Mouse (Mus musculus) midbrain, embryonic 10.5 days (tissue): ENCODE measurements around the gene Epb41l1. TPM values are rescaled to one million over a fixed set of nuclear protein-coding genes. Genes with fewer than 3 reads are reported as not detected.
A peak's percentile ranks its signal among the peaks of the same experiment; 100 is the strongest.
"Not testable (repeated sequence)": the region's sequence is repeated elsewhere in the genome, so short reads cannot be mapped to it uniquely, and the experiment has no call there.

Experiments
- DNase-seq: peaks from one replicate; pipeline ENCODE4 v3.0.0-alpha.2; 2017; ENCODE audit warnings: low spot score
- H3K27ac ChIP-seq: fragments of 300-500 bp; sonication (generic); replicated peaks from 2 replicates; pipeline ENCODE4 v1.5.1; 2016; ENCODE audit warnings: mild to moderate bottlenecking
- H3K27me3 ChIP-seq: fragments of 300-500 bp; sonication (generic); 2 replicates; pipeline ENCODE4 v1.6.1; 2016; ENCODE audit warnings: low read depth, mild to moderate bottlenecking; ENCODE audit not compliant: poor library complexity, severe bottlenecking
- H3K36me3 ChIP-seq: fragments of 300-500 bp; sonication (generic); 2 replicates; pipeline ENCODE4 v1.6.1; 2016; ENCODE audit warnings: mild to moderate bottlenecking, moderate library complexity
- H3K4me1 ChIP-seq: fragments of 300-500 bp; sonication (generic); 2 replicates; pipeline ENCODE4 v1.6.1; 2016
- H3K4me3 ChIP-seq: fragments of 300-500 bp; sonication (generic); 2 replicates; pipeline ENCODE4 v1.5.1; 2016; ENCODE audit warnings: mild to moderate bottlenecking, moderate library complexity
- H3K9me3 ChIP-seq: fragments of 300-500 bp; sonication (generic); replicated peaks from 2 replicates; pipeline ENCODE4 v1.6.1; 2016; ENCODE audit warnings: mild to moderate bottlenecking
- WGBS: fragments of 180-500 bp; shearing (Covaris S2); methylation state at CpG from one replicate; pipeline ENCODE4 v1.1.7; 2016; 5-methylcytosine and 5-hydroxymethylcytosine counted together
- polyA plus RNA-seq: library from polyadenylated mRNA; unstranded; fragments of >200 nt; fragmentation: Nextera tagmentation; extraction: Ambion mirVana; gene quantifications from 2 replicates; pipeline ENCODE4 v1.2.1, GENCODE M21; 2016

Epb41l1 gene
- polyA plus RNA-seq, 1 experiment from 2014 or later = 1.3 TPM

GRCm38 (mm10) chr2:156512028-156512427, 91.3 kb downstream of the Epb41l1 start:
- DNase-seq = no peak
- Histone ChIP-seq H3K4me3 (no peak overlapping the region), H3K4me1 (peaks cover 8% of the 10 kb centered on the region), H3K36me3 (peaks cover 27% of the 10 kb centered on the region), H3K9me3 (no peaks in the 10 kb centered on the region), H3K27ac (no peak overlapping the region), H3K27me3 (no peaks in the 10 kb centered on the region)
- 81% methylated on average over 7 of the region's 7 CpGs for WGBS

GRCm38 (mm10) chr2:156512561-156512960, 91.9 kb downstream of the Epb41l1 start:
- no peaks in the 10 kb centered on the region for H3K9me3 ChIP-seq
- H3K27ac ChIP-seq = no peak overlapping the region
- H3K4me1 ChIP-seq = peaks cover 8% of the 10 kb centered on the region
- H3K27me3 ChIP-seq = no peaks in the 10 kb centered on the region
- H3K4me3 ChIP-seq = no peak overlapping the region
- peaks cover 22% of the 10 kb centered on the region for H3K36me3 ChIP-seq
- no peak for DNase-seq
- WGBS = 74% methylated on average over 6 of the region's 6 CpGs

DNA sequence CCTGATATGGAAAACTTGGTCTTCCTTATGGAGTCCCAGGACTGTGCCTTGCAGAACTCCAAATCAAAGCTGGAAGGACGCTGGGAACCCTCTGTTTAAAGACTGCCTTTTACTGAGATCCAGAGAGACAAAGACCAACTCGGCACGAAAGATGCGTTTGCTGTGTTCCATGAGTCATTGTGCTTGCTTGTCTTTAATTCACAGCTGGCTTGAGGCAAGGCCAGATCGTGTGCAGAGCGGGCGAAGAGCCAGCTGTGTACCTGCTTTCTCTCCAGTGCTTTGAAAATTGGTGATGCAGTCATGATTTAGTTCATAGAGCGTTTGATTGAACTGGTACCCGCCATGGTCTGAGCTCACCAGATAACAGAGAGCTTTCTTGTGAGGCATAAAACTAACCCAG, 94.4 kb downstream of the Epb41l1 start:
- no peak overlapping the region for H3K27ac ChIP-seq
- peaks cover 8% of the 10 kb centered on the region for H3K4me1 ChIP-seq
- H3K9me3 ChIP-seq = no peaks in the 10 kb centered on the region
- WGBS = 91% methylated on average over 9 of the region's 9 CpGs
- H3K36me3 ChIP-seq = 0 out of 2 replicates have a peak, but pooled peaks cover 9% of the 10 kb centered on the region
- DNase-seq = no peak
- H3K4me3 ChIP-seq = no peak overlapping the region
- H3K27me3 ChIP-seq = no peaks in the 10 kb centered on the region

- Histone ChIP-seq H3K27ac (no peak overlapping the region), H3K4me1 (peaks cover 8% of the 10 kb centered on the region), H3K4me3 (no peak overlapping the region), H3K36me3 (0 out of 2 replicates have a peak, but pooled peaks cover 5% of the 10 kb centered on the region), H3K27me3 (no peaks in the 10 kb centered on the region), H3K9me3 (no peaks in the 10 kb centered on the region)
- peak; percentile 71 for DNase-seq
- WGBS = 29% methylated on average over 7 of the region's 7 CpGs
These were observed 95.0 kb downstream of the Epb41l1 start for GRCm38 (mm10) chr2:156515565-156516185.

- not testable (repeated sequence) for H3K36me3 ChIP-seq, H3K4me3 ChIP-seq, H3K27me3 ChIP-seq, H3K4me1 ChIP-seq, DNase-seq, H3K27ac ChIP-seq, H3K9me3 ChIP-seq
- WGBS = 81% methylated on average over 2 of the region's 2 CpGs
These were observed 96.0 kb downstream of the Epb41l1 start for GRCm38 (mm10) chr2:156516678-156517077.

- no peaks in the 10 kb centered on the region for H3K9me3 ChIP-seq
- peaks cover 9% of the 10 kb centered on the region; the same call in 1 of the 2 replicates for H3K4me1 ChIP-seq
- H3K27ac ChIP-seq = no peak overlapping the region
- 84% methylated on average over 6 of the region's 6 CpGs for WGBS
- H3K36me3 ChIP-seq = peaks cover 21% of the 10 kb centered on the region; the same call in 1 of the 2 replicates
- no peak for DNase-seq
- H3K27me3 ChIP-seq = no peaks in the 10 kb centered on the region
- H3K4me3 ChIP-seq = no peak overlapping the region
These were observed 97.6 kb downstream of the Epb41l1 start for GRCm38 (mm10) chr2:156518306-156518705.

DNA sequence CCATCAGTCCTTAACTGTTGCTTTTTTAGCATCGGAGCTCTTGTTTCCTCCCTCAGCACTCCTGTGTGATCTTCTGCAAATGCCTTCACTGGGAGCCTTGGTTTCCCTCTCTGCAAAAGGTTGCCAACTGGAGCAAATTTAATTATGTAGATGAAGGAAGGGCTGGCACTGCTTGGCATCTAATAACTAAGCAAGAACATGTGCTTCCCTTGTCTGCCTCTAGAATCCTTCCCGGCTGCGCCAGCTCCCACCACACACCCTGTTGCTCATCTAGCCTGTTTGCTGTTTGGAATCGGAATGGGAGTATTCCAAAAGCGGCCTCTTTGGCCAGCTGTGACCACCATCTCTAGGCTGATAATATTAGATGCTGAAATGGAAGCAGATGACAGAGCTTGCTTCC, 98.9 kb downstream of the Epb41l1 start:
- Histone ChIP-seq H3K4me1 (peaks cover 18% of the 10 kb centered on the region), H3K4me3 (no peak overlapping the region), H3K27ac (no peak overlapping the region), H3K36me3 (peaks cover 21% of the 10 kb centered on the region; the same call in 1 of the 2 replicates), H3K9me3 (no peaks in the 10 kb centered on the region), H3K27me3 (no peaks in the 10 kb centered on the region)
- WGBS = 90% methylated on average over 5 of the region's 5 CpGs
- DNase-seq = no peak

DNA sequence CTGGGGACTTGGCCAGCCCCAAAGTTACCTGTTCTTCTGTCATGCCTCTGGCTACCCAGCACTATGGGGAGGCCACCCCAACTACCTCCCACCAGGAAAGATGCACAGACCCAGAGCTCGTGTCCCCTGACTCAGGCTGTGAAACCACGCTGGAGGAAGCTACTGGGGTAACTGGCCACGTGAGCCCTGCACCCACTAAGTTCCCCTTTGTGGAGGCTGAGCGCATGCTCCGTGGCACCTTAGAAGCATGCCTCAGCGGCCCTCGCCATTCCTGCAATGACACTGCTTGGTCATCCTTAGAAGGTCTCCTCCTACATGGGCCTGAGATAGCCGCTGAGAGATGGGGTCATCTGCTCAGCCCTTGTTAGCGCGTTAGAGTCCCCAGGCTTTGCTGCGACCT, 102.3 kb downstream of the Epb41l1 start:
- Histone ChIP-seq H3K27ac (no peak overlapping the region), H3K36me3 (peaks cover 18% of the 10 kb centered on the region; the same call in 1 of the 2 replicates), H3K9me3 (no peaks in the 10 kb centered on the region), H3K4me1 (peaks cover 18% of the 10 kb centered on the region), H3K4me3 (no peak overlapping the region), H3K27me3 (no peaks in the 10 kb centered on the region)
- no peak for DNase-seq
- WGBS = 84% methylated on average over 11 of the region's 11 CpGs

DNA sequence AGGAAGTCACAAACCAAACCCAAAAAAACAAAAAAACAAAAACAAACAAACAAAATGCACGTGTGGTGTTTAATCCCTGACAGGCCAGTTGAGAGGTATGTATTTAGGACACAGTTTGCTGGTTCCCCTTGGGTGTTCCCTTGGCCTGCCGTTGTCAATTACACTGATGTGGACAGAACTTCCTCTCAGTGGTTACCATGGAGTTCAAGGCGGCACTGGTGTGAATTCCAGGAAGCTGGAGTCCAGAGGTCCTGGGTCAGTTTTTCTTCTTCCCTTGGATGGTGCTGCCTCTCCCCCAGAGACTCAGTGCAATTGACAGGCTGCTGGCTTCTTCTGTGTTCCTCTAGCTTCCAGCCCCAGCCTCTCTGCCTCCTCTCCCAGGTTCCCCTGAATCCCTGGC, 103.4 kb downstream of the Epb41l1 start:
- no peak for DNase-seq
- Histone ChIP-seq H3K4me3 (no peak overlapping the region), H3K4me1 (peaks cover 18% of the 10 kb centered on the region), H3K9me3 (no peaks in the 10 kb centered on the region), H3K27me3 (no peaks in the 10 kb centered on the region), H3K36me3 (peaks cover 18% of the 10 kb centered on the region; the same call in 1 of the 2 replicates), H3K27ac (peak overlapping the region; percentile 19)
- WGBS = 36% methylated on average over 3 of the region's 3 CpGs

DNA sequence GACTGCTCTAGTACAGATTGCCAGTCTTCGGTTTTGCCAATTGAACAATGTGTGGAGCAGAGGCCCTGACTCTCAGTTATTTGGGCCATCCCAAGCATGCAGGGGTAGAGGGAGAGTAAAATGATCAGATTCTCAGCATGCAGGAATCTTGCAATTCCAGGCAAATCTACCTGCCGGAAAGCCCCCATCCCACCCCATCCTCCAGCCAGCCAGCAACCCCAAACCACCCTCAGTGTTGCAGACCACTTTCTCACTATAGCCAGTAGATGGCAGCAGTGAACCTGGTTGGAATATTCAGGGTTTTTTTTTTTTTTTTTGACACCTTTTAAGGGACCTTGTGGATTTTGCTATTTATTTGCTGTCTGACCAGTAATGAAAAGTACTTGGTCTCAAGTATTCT, 109.0 kb downstream of the Epb41l1 start:
- H3K27me3 ChIP-seq = no peaks in the 10 kb centered on the region
- no peak overlapping the region for H3K4me3 ChIP-seq
- H3K9me3 ChIP-seq = no peaks in the 10 kb centered on the region
- peaks cover 4% of the 10 kb centered on the region; the same call in 1 of the 2 replicates for H3K36me3 ChIP-seq
- H3K27ac ChIP-seq = no peak overlapping the region
- no peak for DNase-seq
- WGBS = 61% methylated on average over 2 of the region's 2 CpGs
- no peaks in the 10 kb centered on the region for H3K4me1 ChIP-seq

GRCm38 (mm10) chr2:156533160-156533559, 112.5 kb downstream of the Epb41l1 start:
- no peaks in the 10 kb centered on the region for H3K4me1 ChIP-seq
- DNase-seq = no peak
- 75% methylated on average over 2 of the region's 2 CpGs for WGBS
- no peak overlapping the region for H3K4me3 ChIP-seq
- peaks cover 5% of the 10 kb centered on the region; the same call in 1 of the 2 replicates for H3K36me3 ChIP-seq
- no peaks in the 10 kb centered on the region for H3K27me3 ChIP-seq
- no peak overlapping the region for H3K27ac ChIP-seq
- H3K9me3 ChIP-seq = no peaks in the 10 kb centered on the region

- WGBS = 85% methylated on average over 7 of the region's 7 CpGs
- no peak for DNase-seq
- H3K9me3 ChIP-seq = no peaks in the 10 kb centered on the region
- H3K4me1 ChIP-seq = no peaks in the 10 kb centered on the region
- H3K4me3 ChIP-seq = no peak overlapping the region
- peaks cover 8% of the 10 kb centered on the region; the same call in 1 of the 2 replicates for H3K36me3 ChIP-seq
- H3K27ac ChIP-seq = no peak overlapping the region
- H3K27me3 ChIP-seq = no peaks in the 10 kb centered on the region
These were observed 118.3 kb downstream of the Epb41l1 start for GRCm38 (mm10) chr2:156538817-156539555.

DNA sequence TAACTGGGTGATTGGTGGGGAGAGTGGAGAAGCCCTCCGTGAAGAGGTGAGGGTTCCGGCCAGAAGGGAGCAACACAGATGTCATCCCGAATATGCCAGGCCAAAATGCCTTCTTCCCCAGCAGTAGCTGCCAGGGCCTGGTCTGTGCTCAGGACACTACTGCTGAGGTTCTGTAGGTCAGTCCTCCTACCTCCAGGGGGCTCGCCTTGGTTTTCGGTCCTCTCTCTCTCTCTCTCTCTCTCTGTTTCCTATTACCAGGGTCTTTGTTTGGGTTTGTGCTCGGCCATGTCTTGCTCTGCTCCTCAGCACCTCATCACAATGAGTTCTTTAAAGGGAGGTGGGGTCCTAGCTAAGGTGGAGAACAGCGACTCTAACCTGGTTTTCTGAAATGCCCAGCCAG, 120.3 kb downstream of the Epb41l1 start:
- Histone ChIP-seq H3K4me1 (no peaks in the 10 kb centered on the region), H3K27ac (no peak overlapping the region), H3K4me3 (no peak overlapping the region), H3K36me3 (0 out of 2 replicates have a peak, but pooled peaks cover 4% of the 10 kb centered on the region), H3K9me3 (no peaks in the 10 kb centered on the region), H3K27me3 (no peaks in the 10 kb centered on the region)
- no peak for DNase-seq
- 85% methylated on average over 7 of the region's 7 CpGs for WGBS
